Mouse (Mus musculus) CH12.LX (cell line): Measurements from ENCODE around the gene 3830406C13Rik. TPM values are rescaled to one million over a fixed set of nuclear protein-coding genes. Genes with fewer than 3 reads are reported as not detected.

Source experiments
- DNase-seq: peaks from one replicate; pipeline ENCODE4 v3.0.0-alpha.2; 2013; ENCODE audit errors: extremely low read depth
- H3K27ac ChIP-seq: 2 replicates; pipeline ENCODE4 v1.5.1; 2012; ENCODE audit warnings: low read depth, mild to moderate bottlenecking, control low read depth, moderate library complexity; ENCODE audit not compliant: insufficient read depth
- H3K27me3 ChIP-seq: replicated peaks from 2 replicates; pipeline ENCODE3; 2012; ENCODE audit warnings: inconsistent platforms
- H3K36me3 ChIP-seq, 2 experiments: replicated peaks in 1 of 2; 2 replicates each; pipeline versions ENCODE3 to v1.6.1; 2012; ENCODE audit warnings: inconsistent platforms in 1 of 2, low read length in 1 of 2, mild to moderate bottlenecking in 1 of 2, mixed read lengths in 1 of 2, moderate library complexity in 1 of 2; ENCODE audit not compliant: control insufficient read depth in 1 of 2, insufficient read depth in 1 of 2
- H3K4me1 ChIP-seq, 2 experiments: 2 replicates each; pipeline ENCODE4 v1.6.1; 2012; ENCODE audit warnings: inconsistent platforms in 1 of 2, moderate library complexity in 1 of 2; ENCODE audit not compliant: insufficient read depth in 2 of 2, control insufficient read depth in 1 of 2
- H3K4me2 ChIP-seq: 2 replicates; pipeline ENCODE4 v1.6.1; 2012; ENCODE audit warnings: low read depth, mild to moderate bottlenecking, control low read depth; ENCODE audit not compliant: poor library complexity, insufficient read depth, severe bottlenecking
- H3K4me3 ChIP-seq, 3 experiments: fragments of 150-350 bp in 1 of 3; sonication (generic) in 1 of 3; replicated peaks in 1 of 3; 2 replicates each; pipeline versions ENCODE3 to v1.5.1; 2011 to 2012; ENCODE audit warnings: low read depth in 2 of 3, low read length in 2 of 3, mild to moderate bottlenecking in 2 of 3, moderate library complexity in 2 of 3, control low read depth in 1 of 3, improper control_type of control experiment in 1 of 3, inconsistent platforms in 1 of 3, mixed read lengths in 1 of 3; ENCODE audit not compliant: poor library complexity in 1 of 3
- H3K79me2 ChIP-seq: replicated peaks from 2 replicates; pipeline ENCODE4 v1.6.1; 2012; ENCODE audit warnings: mild to moderate bottlenecking, moderate library complexity; ENCODE audit not compliant: control insufficient read depth, poor library complexity, insufficient read depth, severe bottlenecking; ENCODE audit errors: extremely low read depth
- H3K9ac ChIP-seq: 2 replicates; pipeline ENCODE4 v1.6.1; 2012; ENCODE audit warnings: low read depth, mild to moderate bottlenecking, control low read depth, moderate library complexity; ENCODE audit not compliant: insufficient read depth
- H3K9me3 ChIP-seq: replicated peaks from 2 replicates; pipeline ENCODE3; 2012; ENCODE audit warnings: low read length, inconsistent platforms, mixed read lengths
- BHLHE40 ChIP-seq: IDR thresholded peaks from 2 replicates; pipeline ENCODE4 v1.6.1; 2011; ENCODE audit warnings: mild to moderate bottlenecking, low read depth, low read length, improper control_type of control experiment
- CTCF ChIP-seq, 2 experiments: IDR thresholded peaks in 1 of 2; conservative IDR thresholded peaks in 1 of 2; 2 replicates each; pipeline ENCODE4 v1.5.1; 2011 to 2012; ENCODE audit warnings: low read depth in 2 of 2, low read length in 2 of 2, improper control_type of control experiment in 1 of 2, inconsistent platforms in 1 of 2, mild to moderate bottlenecking in 1 of 2, moderate library complexity in 1 of 2
- EP300 ChIP-seq: IDR thresholded peaks from 2 replicates; pipeline ENCODE4 v1.6.1; 2011; ENCODE audit warnings: low read length, improper control_type of control experiment
- JUND ChIP-seq: conservative IDR thresholded peaks from 2 replicates; pipeline ENCODE4 v1.6.1; 2011; ENCODE audit warnings: low read depth, low read length, improper control_type of control experiment
- MAX ChIP-seq: IDR thresholded peaks from 2 replicates; pipeline ENCODE4 v1.6.1; 2011; ENCODE audit warnings: low read length, improper control_type of control experiment
- MEF2A ChIP-seq: IDR thresholded peaks from 2 replicates; pipeline ENCODE4 v1.6.1; 2014; ENCODE audit warnings: low read depth, mild to moderate bottlenecking, inconsistent platforms, low read length, improper control_type of control experiment, borderline replicate concordance
- PAX5 ChIP-seq: IDR thresholded peaks from 2 replicates; pipeline ENCODE4 v1.6.1; 2012; ENCODE audit warnings: low read length, inconsistent platforms, mixed read lengths
- POLR2A ChIP-seq: IDR thresholded peaks from 2 replicates; pipeline ENCODE4 v1.6.1; 2011; ENCODE audit warnings: low read depth, mild to moderate bottlenecking, improper control_type of control experiment, low read length
- RAD21 ChIP-seq: IDR thresholded peaks from 2 replicates; pipeline ENCODE4 v1.6.1; 2011; ENCODE audit warnings: low read depth, mild to moderate bottlenecking, low read length, improper control_type of control experiment, moderate library complexity
- RCOR1 ChIP-seq: conservative IDR thresholded peaks from 2 replicates; pipeline ENCODE4 v1.6.1; 2012; ENCODE audit warnings: low read depth, mild to moderate bottlenecking, inconsistent platforms, low read length, improper control_type of control experiment
- SIN3A ChIP-seq: IDR thresholded peaks from 2 replicates; pipeline ENCODE4 v1.6.1; 2012; ENCODE audit warnings: low read length, improper control_type of control experiment, inconsistent platforms
- SMC3 ChIP-seq: IDR thresholded peaks from 2 replicates; pipeline ENCODE4 v1.6.1; 2011; ENCODE audit warnings: low read depth, low read length, improper control_type of control experiment
- TCF12 ChIP-seq: IDR thresholded peaks from 2 replicates; pipeline ENCODE4 v1.6.1; 2014; ENCODE audit warnings: low read depth, mild to moderate bottlenecking, inconsistent platforms, low read length, improper control_type of control experiment
- UBTF ChIP-seq: IDR thresholded peaks from 2 replicates; pipeline ENCODE4 v1.6.1; 2012; ENCODE audit warnings: low read depth, mild to moderate bottlenecking, inconsistent platforms, low read length, improper control_type of control experiment, moderate library complexity
- USF1 ChIP-seq: IDR thresholded peaks from 2 replicates; pipeline ENCODE4 v1.6.1; 2014; ENCODE audit warnings: low read depth, mild to moderate bottlenecking, inconsistent platforms, low read length, improper control_type of control experiment
- USF2 ChIP-seq: conservative IDR thresholded peaks from 2 replicates; pipeline ENCODE4 v1.6.1; 2011; ENCODE audit warnings: low read depth, low read length, improper control_type of control experiment
- ZC3H11A ChIP-seq: IDR thresholded peaks from 2 replicates; pipeline ENCODE4 v1.6.1; 2012; ENCODE audit warnings: low read depth, mild to moderate bottlenecking, inconsistent platforms, low read length, improper control_type of control experiment
- dilution Hi-C: fragments of 300-500 bp; cut with MboI; formaldehyde crosslinking; loops from 2 replicates; pipeline ENCODE4 v1.14.3; 2020; ENCODE audit warnings: low sequenced_read_pairs; ENCODE audit not compliant: extremely low pct_unique_long_range_greater_than_20kb, extremely low pct_ligation_motif_present
- in situ Hi-C: fragments of 300-500 bp; cut with MboI; formaldehyde crosslinking; loops from 3 replicates; pipeline ENCODE4 v1.14.3; 2019; ENCODE audit warnings: low sequenced_read_pairs, low pct_ligation_motif_present, low pct_unique_long_range_greater_than_20kb, mixed read lengths
- polyA plus RNA-seq: library from polyadenylated mRNA; unstranded; fragments of >175 nt; gene quantifications from 2 replicates; pipeline ENCODE4 v1.2.1, GENCODE M21; 2012; ENCODE audit warnings: low read depth; ENCODE audit not compliant: insufficient read length
- total RNA-seq, 2 experiments: library from RNA; depleted of rRNA; stranded (reverse); fragments of 300-350 nt in 1 of 2; fragments of >200 nt in 1 of 2; gene quantifications; 2 replicates each; pipeline ENCODE4 v1.2.3; 2012 to 2014

Gene 3830406C13Rik
- total and polyA plus RNA-seq, 3 experiments: 14.5 to 28.7 (median 27.8) TPM

GRCm38 (mm10) chr14:12303106-12303505, 19.1 kb downstream of the 3830406C13Rik start:
- dilution Hi-C loops: no loop called here
- Histone ChIP-seq H3K9ac (no peak overlapping the region), H3K4me1 (no peaks in the 10 kb centered on the region), H3K36me3 (peaks cover 23 to 67% of the 10 kb centered on the region in 2 experiments), H3K4me2 (no peak overlapping the region), H3K27me3 (no peaks in the 10 kb centered on the region), H3K79me2 (no peaks in the 10 kb centered on the region), H3K27ac (no peak overlapping the region), H3K4me3 (no peak overlapping the region), H3K9me3 (no peaks in the 10 kb centered on the region)
- DNase-seq: no peak
- no peak for TF ChIP-seq ZC3H11A
- no peak for TF ChIP-seq PAX5
- no peak for TF ChIP-seq POLR2A
- TF ChIP-seq SIN3A: no peak
- no peak for TF ChIP-seq CTCF (conservative IDR thresholded peaks at IDR 0.05 in 1 of 2, IDR thresholded peaks at IDR 0.05 in 1 of 2; ENCODE audit: low read depth in 2 of 2, low read length in 2 of 2)
- no peak for TF ChIP-seq JUND
- TF ChIP-seq MEF2A: no peak
- no peak for TF ChIP-seq EP300
- no peak for TF ChIP-seq RCOR1
- TF ChIP-seq MAX: no peak
- no peak for TF ChIP-seq USF2
- no peak for TF ChIP-seq USF1
- no peak for TF ChIP-seq TCF12
- TF ChIP-seq UBTF: no peak
- TF ChIP-seq, all 38 proteins: peak for 0
- in situ Hi-C loops: loop anchor here (25.0 kb wide), 1 partner anchor 234 kb away; no protein-coding TSS in a partner anchor

DNA sequence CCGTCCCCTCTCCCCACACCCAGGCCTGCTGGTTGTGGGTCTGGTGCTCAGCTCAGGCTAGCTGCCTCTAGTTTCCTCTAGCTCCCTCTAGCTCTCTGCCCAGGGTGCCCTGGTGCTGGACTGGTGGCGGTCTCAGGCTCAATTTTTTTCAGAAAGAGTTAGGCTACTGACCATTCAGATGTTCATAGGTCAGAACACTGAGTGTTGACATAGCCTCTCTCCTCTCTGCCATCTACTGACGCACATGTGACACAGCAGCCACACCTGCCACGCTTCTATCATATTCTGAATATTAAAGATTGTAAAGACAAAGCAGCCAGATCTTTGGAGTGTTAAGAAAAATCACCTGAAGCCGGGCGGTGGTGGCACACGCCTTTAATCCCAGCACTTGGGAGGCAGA, 49.6 kb downstream of the 3830406C13Rik start:
- TF ChIP-seq BHLHE40 (no peak), CTCF (conservative IDR thresholded peaks at IDR 0.05 in 1 of 2, IDR thresholded peaks at IDR 0.05 in 1 of 2; ENCODE audit: low read depth in 2 of 2, low read length in 2 of 2) (peak in 1 of 2 experiments; percentile 52; a peak in 2 of 4 replicates), RAD21 (peak; percentile 19), SMC3 (peak; percentile 60)
- in situ Hi-C loops (no loop called here), dilution Hi-C loops (no loop called here)

More for the DNA sequence above, 49.6 kb downstream of the 3830406C13Rik start:
- DNase-seq: no peak
- Histone ChIP-seq H3K4me2 (no peak overlapping the region; the same call in 1 of the 2 replicates), H3K27me3 (no peaks in the 10 kb centered on the region), H3K4me1 (peaks cover 0 to 5% of the 10 kb centered on the region in 2 experiments; a peak in 1 of 4 replicates), H3K36me3 (no peaks in the 10 kb centered on the region), H3K79me2 (no peaks in the 10 kb centered on the region), H3K4me3 (no peak overlapping the region), H3K27ac (no peak overlapping the region), H3K9ac (no peak overlapping the region), H3K9me3 (no peaks in the 10 kb centered on the region)
